Comparison of ENCODE assay signal across 28 mouse cellular contexts in genomic region chr6:68198031-68198430, GRCm38 (mm10).
DNase-seq lines count a peak whose midpoint lies in the region; ATAC-seq and TF ChIP-seq lines count a peak whose summit lies in the region.
"Had no signal": no experiment of that assay in that cellular context is flagged by ENCODE, and none has a peak within 500 bp of the region (broad histone marks: within the 10 kb centered on the region; RNA-seq: fewer than 3 reads in every experiment).

No protein-coding gene starts in this region.

- no peak for TF ChIP-seq EP300 in CH12.LX (IDR thresholded peaks at IDR 0.05; ENCODE audit: low read length)

- no peaks in the 10 kb centered on the region for H3K4me1 ChIP-seq in kidney, postnatal 0 days (replicated peaks; ENCODE audit: insufficient read depth, low read length)
- no peaks in the 10 kb centered on the region for H3K4me1 ChIP-seq in midbrain, embryonic 14.5 days (ENCODE audit: control insufficient read depth, insufficient read depth, low read length)
- no peaks in the 10 kb centered on the region for H3K4me1 ChIP-seq in midbrain, embryonic 10.5 days
- no peaks in the 10 kb centered on the region for H3K4me1 ChIP-seq in CH12.LX (ENCODE audit: control insufficient read depth in 1 of 2, insufficient read depth in 2 of 2)
- H3K4me1 ChIP-seq: embryonic facial prominence, embryonic 10.5 days; embryonic facial prominence, embryonic 13.5 days; forebrain, embryonic 12.5 days; forebrain, embryonic 15.5 days; hindbrain, embryonic 12.5 days had no signal

- peak; percentile 1 for DNase-seq in CD4-positive, CD25-positive, alpha-beta regulatory T cell, adult 2 months (ENCODE audit: low read depth, low spot score)
- DNase-seq in kidney, postnatal 0 days (ENCODE audit: low spot score): no peak
- DNase-seq in kidney, adult 11 months: no peak
- DNase-seq in midbrain, embryonic 14.5 days: peak; percentile 8
- DNase-seq in midbrain, embryonic 10.5 days (ENCODE audit: low spot score): no peak
- no peak for DNase-seq in CH12.LX (ENCODE audit: extremely low read depth)
- DNase-seq in thymus, postnatal 4 days: no peak
- DNase-seq: adrenal gland, adult 8-10 months; adrenal gland, postnatal 25 days; cerebellum, adult 11-12 months; cerebellum, adult 8-10 months; cerebellum, postnatal 10 days; cerebellum, postnatal 36 days; embryo, embryonic 11 days; gastrocnemius, adult 2 months; gastrocnemius, postnatal 14 days; heart, adult 11 months had no signal

- no peaks in the 10 kb centered on the region for H3K27me3 ChIP-seq in kidney, postnatal 0 days (ENCODE audit: insufficient read depth, low read length)
- H3K27me3 ChIP-seq in midbrain, embryonic 14.5 days (ENCODE audit: control insufficient read depth, insufficient read depth, low read length): no peaks in the 10 kb centered on the region
- no peaks in the 10 kb centered on the region for H3K27me3 ChIP-seq in midbrain, embryonic 10.5 days (ENCODE audit: low read depth, poor library complexity, severe bottlenecking)
- H3K27me3 ChIP-seq in CH12.LX (replicated peaks): no peaks in the 10 kb centered on the region
- H3K27me3 ChIP-seq: embryonic facial prominence, embryonic 13.5 days; forebrain, embryonic 12.5 days; forebrain, embryonic 15.5 days; hindbrain, embryonic 12.5 days had no signal

- H3K9me3 ChIP-seq in kidney, postnatal 0 days (replicated peaks; ENCODE audit: low read length): no peaks in the 10 kb centered on the region
- no peaks in the 10 kb centered on the region for H3K9me3 ChIP-seq in midbrain, embryonic 14.5 days (ENCODE audit: control insufficient read depth, low read length)
- H3K9me3 ChIP-seq in midbrain, embryonic 10.5 days (replicated peaks): no peaks in the 10 kb centered on the region
- H3K9me3 ChIP-seq in CH12.LX (replicated peaks; ENCODE audit: low read length): no peaks in the 10 kb centered on the region
- H3K9me3 ChIP-seq: embryonic facial prominence, embryonic 10.5 days; embryonic facial prominence, embryonic 13.5 days; forebrain, embryonic 12.5 days; forebrain, embryonic 15.5 days; hindbrain, embryonic 12.5 days had no signal

- in situ Hi-C loops in CH12.LX (cut with MboI; ENCODE audit: low pct_ligation_motif_present, low pct_unique_long_range_greater_than_20kb, low sequenced_read_pairs): no loop called here

- ATAC-seq in CD4-positive, CD25-positive, alpha-beta regulatory T cell, adult 4 months: no peak
- ATAC-seq in kidney, postnatal 0 days (replicated peaks; ENCODE audit: low FRiP score, low read depth): no peak
- no peak for ATAC-seq in midbrain, embryonic 14.5 days (ENCODE audit: low FRiP score, low TSS enrichment)
- ATAC-seq: activated CD4-positive, CD25-positive, alpha-beta regulatory T cell, adult 4 months; forebrain, embryonic 15.5 days; hindbrain, embryonic 16.5 days; inflammation-experienced regulatory T-cells, adult 6 months had no signal

- TF ChIP-seq CTCF in kidney, postnatal 0 days (IDR thresholded peaks at IDR 0.05; ENCODE audit: low read depth): peak; percentile 10; the same call in 1 of the 2 replicates
- TF ChIP-seq CTCF in CH12.LX (conservative IDR thresholded peaks at IDR 0.05 in 1 of 2, IDR thresholded peaks at IDR 0.05 in 1 of 2; ENCODE audit: low read depth in 2 of 2, low read length in 2 of 2): peak in 1 of 2 experiments; percentile 63; a peak in 2 of 4 replicates

- no peak overlapping the region for H3K9ac ChIP-seq in kidney, postnatal 0 days (ENCODE audit: low read depth, low read length)
- H3K9ac ChIP-seq in midbrain, embryonic 14.5 days (replicated peaks; ENCODE audit: low read length): no peak overlapping the region
- H3K9ac ChIP-seq in CH12.LX (ENCODE audit: insufficient read depth, low read depth): no peak overlapping the region
- H3K9ac ChIP-seq: embryonic facial prominence, embryonic 13.5 days; forebrain, embryonic 12.5 days; forebrain, embryonic 15.5 days; hindbrain, embryonic 12.5 days had no signal

- H3K27ac ChIP-seq in kidney, postnatal 0 days: no peak overlapping the region
- H3K27ac ChIP-seq in midbrain, embryonic 14.5 days (replicated peaks; ENCODE audit: low read depth, low read length): no peak overlapping the region
- no peak overlapping the region for H3K27ac ChIP-seq in midbrain, embryonic 10.5 days (replicated peaks)
- H3K27ac ChIP-seq in CH12.LX (ENCODE audit: insufficient read depth, low read depth): no peak overlapping the region
- H3K27ac ChIP-seq: embryonic facial prominence, embryonic 10.5 days; embryonic facial prominence, embryonic 13.5 days; forebrain, embryonic 12.5 days; forebrain, embryonic 15.5 days; gastrocnemius, adult 2 months; hindbrain, embryonic 12.5 days had no signal

- TF ChIP-seq POLR2A in CH12.LX (IDR thresholded peaks at IDR 0.05; ENCODE audit: low read depth, low read length): no peak

- no peaks in the 10 kb centered on the region for H3K79me2 ChIP-seq in CH12.LX (replicated peaks; ENCODE audit: control insufficient read depth, extremely low read depth, insufficient read depth, poor library complexity, severe bottlenecking)

- H3K36me3 ChIP-seq in kidney, postnatal 0 days (ENCODE audit: insufficient read depth, low read length): no peaks in the 10 kb centered on the region
- H3K36me3 ChIP-seq in midbrain, embryonic 14.5 days (ENCODE audit: control insufficient read depth, insufficient read depth, low read length): no peaks in the 10 kb centered on the region
- no peaks in the 10 kb centered on the region for H3K36me3 ChIP-seq in midbrain, embryonic 10.5 days
- no peaks in the 10 kb centered on the region for H3K36me3 ChIP-seq in CH12.LX (replicated peaks in 1 of 2; ENCODE audit: control insufficient read depth in 1 of 2, insufficient read depth in 1 of 2, low read length in 1 of 2)
- H3K36me3 ChIP-seq: embryonic facial prominence, embryonic 10.5 days; embryonic facial prominence, embryonic 13.5 days; forebrain, embryonic 12.5 days; forebrain, embryonic 15.5 days; hindbrain, embryonic 12.5 days had no signal

- no peak overlapping the region for H3K4me3 ChIP-seq in kidney, postnatal 0 days (replicated peaks; ENCODE audit: low read depth, low read length)
- H3K4me3 ChIP-seq in midbrain, embryonic 14.5 days (replicated peaks; ENCODE audit: low read depth, low read length): no peak overlapping the region
- H3K4me3 ChIP-seq in midbrain, embryonic 10.5 days: no peak overlapping the region
- H3K4me3 ChIP-seq in CH12.LX (replicated peaks in 1 of 3; ENCODE audit: low read depth in 2 of 3, low read length in 2 of 3, poor library complexity in 1 of 3): no peak overlapping the region
- H3K4me3 ChIP-seq: embryonic facial prominence, embryonic 10.5 days; embryonic facial prominence, embryonic 13.5 days; erythroblast, embryonic 14.5 days; forebrain, embryonic 12.5 days; forebrain, embryonic 15.5 days; gastrocnemius, adult 2 months; hindbrain, embryonic 12.5 days had no signal

- dilution Hi-C loops in CH12.LX (cut with MboI; ENCODE audit: extremely low pct_ligation_motif_present, extremely low pct_unique_long_range_greater_than_20kb, low sequenced_read_pairs): no loop called here

- TF ChIP-seq RAD21 in CH12.LX (IDR thresholded peaks at IDR 0.05; ENCODE audit: low read depth, low read length): peak; percentile 76

- no peak overlapping the region for H3K4me2 ChIP-seq in kidney, postnatal 0 days (ENCODE audit: low read length)
- H3K4me2 ChIP-seq in midbrain, embryonic 14.5 days (ENCODE audit: low read length): no peak overlapping the region
- no peak overlapping the region for H3K4me2 ChIP-seq in CH12.LX (ENCODE audit: insufficient read depth, low read depth, poor library complexity, severe bottlenecking)
- H3K4me2 ChIP-seq: embryonic facial prominence, embryonic 13.5 days; forebrain, embryonic 12.5 days; forebrain, embryonic 15.5 days; heart, embryonic 11.5 days; hindbrain, embryonic 12.5 days had no signal

TF ChIP-seq in CH12.LX, 34 proteins besides CTCF, POLR2A, EP300 and RAD21:
- TF ChIP-seq MAFK (IDR thresholded peaks at IDR 0.05; ENCODE audit: insufficient replicate concordance, low read length): no peak
- no peak for TF ChIP-seq MAX (IDR thresholded peaks at IDR 0.05; ENCODE audit: low read length)
- no peak for TF ChIP-seq CHD2 (IDR thresholded peaks at IDR 0.05; ENCODE audit: low read length)
- no peak for TF ChIP-seq USF1 (IDR thresholded peaks at IDR 0.05; ENCODE audit: low read depth, low read length)
- TF ChIP-seq SMC3 (IDR thresholded peaks at IDR 0.05; ENCODE audit: low read depth, low read length): peak; percentile 55

Comparison
In these comparisons a context has a peak if more than half of its experiments do, and no peak if none do; other contexts are left out.
1. DNase-seq: peak in CD4-positive, CD25-positive, alpha-beta regulatory T cell, adult 2 months (single experiment) and midbrain, embryonic 14.5 days (single experiment); none in kidney, postnatal 0 days (single experiment), kidney, adult 11 months (single experiment), midbrain, embryonic 10.5 days (single experiment), CH12.LX (single experiment) and thymus, postnatal 4 days (single experiment).